Mouse (Mus musculus) thymus, adult 18-20 months (tissue): Measurements from ENCODE around the gene Prtn3.

Experiments
- DNase-seq, 2 experiments: peaks; one replicate each; pipeline ENCODE4 v3.0.0; 2022; ENCODE audit warnings: mixed read lengths in 2 of 2

Gene Prtn3

GRCm38 (mm10) chr10:79855558-79856184 is 18.6 kb upstream of the Prtn3 start:
- no peak for DNase-seq

GRCm38 (mm10) chr10:79856280-79856679 is 18.0 kb upstream of the Prtn3 start:
- no peak for DNase-seq

GRCm38 (mm10) chr10:79856704-79857451 is 17.4 kb upstream of the Prtn3 start:
- DNase-seq, result no peak

- DNase-seq, result no peak
Observed at GRCm38 (mm10) chr10:79857452-79857811, 16.8 kb upstream of the Prtn3 start.

- DNase-seq, result no peak
Observed at GRCm38 (mm10) chr10:79857894-79858293, 16.4 kb upstream of the Prtn3 start.

- DNase-seq, result no peak
Observed at GRCm38 (mm10) chr10:79858416-79859074, 15.7 kb upstream of the Prtn3 start.

- no peak for DNase-seq
Observed at GRCm38 (mm10) chr10:79859116-79859515, 15.2 kb upstream of the Prtn3 start.

GRCm38 (mm10) chr10:79860079-79860911 is 14.0 kb upstream of the Prtn3 start:
- DNase-seq, result no peak

GRCm38 (mm10) chr10:79861230-79862048 is 12.8 kb upstream of the Prtn3 start:
- DNase-seq, result no peak

- no peak for DNase-seq
Observed at GRCm38 (mm10) chr10:79862049-79862788, 12.1 kb upstream of the Prtn3 start.

GRCm38 (mm10) chr10:79862925-79863324 is 11.4 kb upstream of the Prtn3 start:
- DNase-seq, result no peak

- DNase-seq, result no peak
Observed at GRCm38 (mm10) chr10:79864351-79865188, 9.7 kb upstream of the Prtn3 start.

- DNase-seq, result no peak
Observed at GRCm38 (mm10) chr10:79865189-79865601, 9.1 kb upstream of the Prtn3 start.

GRCm38 (mm10) chr10:79865801-79866295 is 8.4 kb upstream of the Prtn3 start:
- DNase-seq, result no peak

- no peak for DNase-seq
Observed at GRCm38 (mm10) chr10:79866601-79867000, 7.7 kb upstream of the Prtn3 start.

- no peak for DNase-seq
Observed at GRCm38 (mm10) chr10:79871845-79872244, 2.4 kb upstream of the Prtn3 start.

GRCm38 (mm10) chr10:79872862-79873261 is 1.4 kb upstream of the Prtn3 start:
- DNase-seq, result no peak

- DNase-seq, result no peak
Observed at GRCm38 (mm10) chr10:79873313-79873712, 963 bp upstream of the Prtn3 start.

- DNase-seq, result no peak
Observed at GRCm38 (mm10) chr10:79873715-79874289, 474 bp upstream of the Prtn3 start.

- no peak for DNase-seq
Observed at GRCm38 (mm10) chr10:79877174-79877573, 2.9 kb downstream of the Prtn3 start.
